Mouse (Mus musculus) stomach, embryonic 14.5 days (tissue): ENCODE data around the gene Sh3d21. TPM values are rescaled to one million over a fixed set of nuclear protein-coding genes. Genes with fewer than 3 reads are reported as not detected.

Source experiments
- polyA plus RNA-seq: library from polyadenylated mRNA; unstranded; fragments of >200 nt; fragmentation: Nextera tagmentation; extraction: Ambion mirVana; gene quantifications from 2 replicates; pipeline ENCODE4 v1.2.1, GENCODE M21; 2014

The Sh3d21 gene
- polyA plus RNA-seq, 1 experiment from 2014 or later, result 7.4 TPM

Other genes with a start within 250 kb of the Sh3d21 start
- 0.45 and 1.1 TPM in 2 replicates for gene Csf3r, start 138.9 kb downstream of the Sh3d21 start, polyA plus RNA-seq
- gene Mrps15, start 116.6 kb downstream of the Sh3d21 start, polyA plus RNA-seq, result 137 and 148 TPM in 2 replicates
- 13.3 and 16.0 TPM in 2 replicates for gene Oscp1, start 104.9 kb downstream of the Sh3d21 start, polyA plus RNA-seq
- gene Lsm10, start 66.9 kb downstream of the Sh3d21 start, polyA plus RNA-seq, result 57.5 and 58.4 TPM in 2 replicates
- gene Stk40, start 59.5 kb downstream of the Sh3d21 start, polyA plus RNA-seq, result 20.0 and 23.6 TPM in 2 replicates
- 70.2 and 76.5 TPM in 2 replicates for gene Eva1b, start 15.7 kb downstream of the Sh3d21 start, polyA plus RNA-seq
- gene Thrap3, start 39.3 kb upstream of the Sh3d21 start, polyA plus RNA-seq, result 258 and 268 TPM in 2 replicates
- 37.2 and 38.7 TPM in 2 replicates for gene Map7d1, start 92.9 kb upstream of the Sh3d21 start, polyA plus RNA-seq
- gene Trappc3, start 98.8 kb upstream of the Sh3d21 start, polyA plus RNA-seq, result 14.7 and 17.1 TPM in 2 replicates
- gene Col8a2, start 123.3 kb upstream of the Sh3d21 start, polyA plus RNA-seq, result 10.2 and 10.8 TPM in 2 replicates
- 48.5 and 50.4 TPM in 2 replicates for gene Adprhl2, start 158.2 kb upstream of the Sh3d21 start, polyA plus RNA-seq
- gene Tekt2, start 162.2 kb upstream of the Sh3d21 start, polyA plus RNA-seq, result 9.4 and 11.9 TPM in 2 replicates